Mouse (Mus musculus) adrenal gland, adult 18-20 months (tissue): ENCODE measurements around the gene Zfp691. TPM values are rescaled to one million over a fixed set of nuclear protein-coding genes. Genes with fewer than 3 reads are reported as not detected.
A peak's percentile ranks its signal among the peaks of the same experiment; 100 is the strongest.

ENCODE experiments used
- DNase-seq, 2 experiments: peaks; one replicate each; pipeline ENCODE4 v3.0.0; 2021 to 2022; ENCODE audit warnings: low spot score in 2 of 2
- long read RNA-seq, 2 experiments: library from polyadenylated mRNA; stranded (forward); transcript quantifications; one replicate each; pipeline ENCODE4 v2.0.0; 2021
- total RNA-seq, 2 experiments: library from RNA; stranded (reverse); gene quantifications; 1 replicate in 1 of 2; 2 replicates in 1 of 2; pipeline ENCODE4 v1.2.3; 2021

Zfp691 gene
- 10 to 100 TPM; 12.0 to 19.4 TPM for total RNA-seq
- long read RNA-seq, experiment 1, partial matches to known transcripts, result 0 of 7 reads
- long read RNA-seq, experiment 1, other reads (novel, unspliced or antisense), result 2 of 7 reads
- long read RNA-seq, experiment 2, transcript Zfp691-202 (2 exons, 1,588 nt), result major isoform, 11 of 17 reads
- long read RNA-seq, experiment 2, partial matches to known transcripts, result 0 of 17 reads
- long read RNA-seq, experiment 2, other reads (novel, unspliced or antisense), result 3 of 17 reads

DNA sequence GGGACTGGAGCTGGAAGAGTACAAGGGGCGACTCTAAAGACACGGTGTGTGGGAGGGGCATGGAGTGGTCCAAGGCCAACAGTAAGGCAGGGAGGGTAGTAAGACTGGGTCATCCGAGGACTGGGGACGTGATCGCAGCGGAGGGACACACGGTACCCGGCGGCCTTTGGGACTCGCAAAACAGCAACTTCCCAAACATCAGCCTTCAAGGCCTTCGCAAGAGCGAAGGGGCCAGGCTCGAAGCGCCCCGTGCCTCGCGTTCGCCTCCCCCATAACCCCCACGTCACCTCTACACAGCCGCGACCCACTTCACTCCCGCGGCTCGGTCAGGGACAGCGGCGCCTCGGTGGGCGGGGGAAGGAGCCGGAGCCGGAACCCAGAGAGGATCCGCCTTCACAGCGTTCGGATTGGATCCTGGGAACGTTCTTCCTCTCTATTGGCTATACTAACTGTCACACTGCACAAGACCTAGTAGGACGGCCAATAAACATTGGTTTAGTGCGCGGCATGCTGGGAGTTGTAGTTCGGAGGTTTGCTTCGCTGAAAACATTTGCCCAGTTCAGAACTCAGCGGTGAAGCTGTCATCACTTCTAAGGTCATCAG lies at the start of gene Zfp691:
Gene Zfp691, minus strand, starts transcription at position 345 of the 603 bp plus-strand sequence.
- DNase-seq, result peak; percentile 85 to 87

DNA sequence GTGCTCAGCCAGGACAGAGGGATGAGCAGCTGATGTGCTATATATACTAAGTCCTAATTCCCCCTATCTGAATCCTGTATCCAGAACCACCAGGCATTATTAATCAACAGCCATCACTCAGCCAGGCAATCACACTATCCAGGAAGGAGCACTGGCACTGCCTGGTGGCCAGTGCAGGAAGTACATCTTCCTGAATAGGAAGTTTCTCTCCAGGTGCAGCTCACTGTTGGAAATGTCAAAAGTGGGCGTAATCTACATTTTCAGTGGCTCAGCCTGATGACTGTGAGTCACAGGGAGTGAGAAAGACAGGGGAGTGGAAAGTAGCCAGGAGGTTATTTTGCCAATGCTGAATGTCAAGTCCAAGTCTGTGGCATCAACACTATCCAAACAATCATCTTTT lies 49.7 kb upstream of the Zfp691 start:
- DNase-seq, result peak in 1 of 2 experiments; percentile 40

- DNase-seq, result no peak
Measured at GRCm38 (mm10) chr4:119218169-119218568, 44.2 kb upstream of the Zfp691 start, which contains the start of gene Tmem269. Tmem269 (minus strand) TSS chr4:119218217.

DNA sequence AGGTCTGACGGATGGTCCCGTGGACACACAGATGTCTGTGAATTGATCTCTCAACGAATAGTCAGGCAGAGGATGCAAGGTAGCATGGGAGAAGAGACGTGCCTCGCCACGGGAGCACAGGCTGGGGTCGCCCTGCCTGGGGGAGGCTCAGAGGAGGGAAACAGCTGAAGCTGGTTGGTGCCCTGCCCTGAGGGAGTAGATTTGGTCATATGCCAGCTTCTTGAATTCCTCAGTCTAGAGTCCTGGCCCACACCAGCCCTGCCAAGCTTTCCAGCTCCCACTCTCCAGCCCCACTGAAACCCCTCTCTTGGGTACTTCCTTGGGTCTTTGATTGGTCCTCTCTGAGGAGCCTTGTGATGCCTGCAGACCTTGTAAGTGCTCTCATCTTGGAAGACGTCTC lies 42.7 kb upstream of the Zfp691 start:
- no peak for DNase-seq

- peak in 1 of 2 experiments; percentile 61 for DNase-seq
Measured at GRCm38 (mm10) chr4:119204672-119205071, 30.7 kb upstream of the Zfp691 start.

DNA sequence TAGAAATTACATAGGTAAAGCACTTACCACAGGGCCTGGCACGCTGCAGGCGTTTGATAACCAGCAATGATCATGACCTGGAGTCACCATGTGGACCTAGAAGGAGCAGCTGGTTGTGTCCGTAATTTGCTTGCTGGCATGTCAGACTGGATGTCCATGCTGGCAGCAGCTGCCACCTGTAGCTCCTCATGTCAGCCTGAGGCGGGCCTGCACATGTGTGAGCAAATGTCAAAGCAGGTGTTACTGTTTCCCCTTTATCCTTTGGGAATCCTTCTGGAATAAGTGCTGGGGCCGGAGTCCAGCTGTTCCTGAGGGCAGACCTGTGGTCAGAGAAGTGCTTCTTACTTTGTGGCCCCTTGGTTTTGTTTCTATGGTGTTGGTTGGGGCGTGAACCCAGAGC lies 24.1 kb upstream of the Zfp691 start:
- no peak for DNase-seq

- no peak for DNase-seq
Measured at GRCm38 (mm10) chr4:119195582-119196320, 21.8 kb upstream of the Zfp691 start.

DNA sequence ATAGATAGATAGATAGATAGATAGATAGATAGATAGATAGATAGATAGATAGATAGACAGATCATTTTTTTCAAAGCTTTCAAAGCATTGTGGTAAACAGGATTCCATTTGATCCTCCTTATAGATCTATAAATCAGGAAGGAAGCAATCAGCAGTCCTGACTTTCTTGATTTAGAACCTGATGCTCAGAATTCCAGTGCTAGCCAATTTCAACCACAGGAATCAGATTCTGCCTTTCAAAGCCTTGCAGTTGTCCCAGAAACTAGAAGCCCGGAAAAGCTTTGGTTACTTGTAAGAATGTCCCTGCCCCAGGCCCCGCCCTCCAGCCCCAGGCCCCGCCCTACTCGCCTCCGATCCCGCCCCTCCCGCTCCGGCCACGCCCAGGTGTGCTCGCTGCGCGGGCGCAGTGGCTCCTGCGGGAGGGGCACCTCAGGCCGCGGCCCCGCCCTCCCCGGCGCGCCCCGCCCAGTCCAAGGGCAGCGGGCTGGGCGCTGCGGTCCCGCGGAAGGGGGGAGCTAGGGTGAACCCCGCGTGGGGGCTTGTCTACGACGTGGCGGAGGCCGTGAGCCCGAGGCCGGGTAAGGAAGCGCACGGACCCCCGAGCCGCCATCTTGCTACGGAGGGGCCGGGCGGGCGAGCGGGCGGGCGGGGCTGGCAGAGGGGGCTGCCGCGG lies 21.1 kb upstream of the Zfp691 start, which contains the start of gene Svbp:
Gene Svbp, plus strand, starts transcription at position 398 of the 673 bp plus-strand sequence.
- peak; percentile 86 to 91 for DNase-seq

DNA sequence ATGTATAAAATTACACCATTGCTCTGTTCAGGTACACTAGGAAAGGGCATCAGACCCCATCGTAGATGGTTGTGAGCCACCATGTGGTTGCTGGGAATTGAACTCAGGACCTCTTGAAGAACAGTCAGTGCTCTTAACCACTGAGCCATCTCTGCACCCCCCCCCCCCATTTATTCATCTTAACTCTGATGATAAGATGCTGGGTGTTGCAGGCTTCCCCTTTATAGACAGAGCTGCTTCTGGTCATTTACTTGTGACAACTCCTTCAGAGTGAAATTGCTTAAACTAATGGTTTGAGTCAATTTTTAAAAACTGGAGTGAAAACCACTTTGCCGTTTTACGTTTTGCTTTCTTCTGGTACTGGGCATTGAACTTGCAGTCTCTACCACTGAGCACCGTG lies 18.8 kb upstream of the Zfp691 start:
- DNase-seq, result no peak

- no peak for DNase-seq
Measured at GRCm38 (mm10) chr4:119191273-119191672, 17.3 kb upstream of the Zfp691 start.

GRCm38 (mm10) chr4:119190618-119191017 lies 16.6 kb upstream of the Zfp691 start:
- DNase-seq, result no peak

DNA sequence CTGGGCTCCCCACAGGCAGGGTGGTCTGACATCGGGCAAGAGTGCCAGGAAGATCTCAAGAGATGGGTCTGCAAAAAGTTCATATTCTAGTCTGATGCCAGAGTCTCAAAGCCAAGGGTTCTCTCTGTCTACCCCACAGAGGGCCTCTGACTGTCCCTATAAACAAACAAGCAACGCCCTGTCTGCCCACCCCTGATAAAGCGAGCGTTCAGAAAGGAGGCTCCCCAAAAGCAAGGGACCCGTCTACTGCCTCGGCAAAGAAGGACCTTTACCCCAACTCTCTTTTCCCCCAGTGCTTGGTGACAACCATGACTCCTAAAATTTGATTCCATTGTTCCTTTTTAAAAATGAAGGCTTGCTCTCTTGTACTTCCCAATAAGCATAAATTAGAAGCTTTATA lies 15.9 kb upstream of the Zfp691 start, which contains the start of gene Ermap:
Gene Ermap, minus strand, starts transcription at position 148 of the 400 bp plus-strand sequence.
- no peak for DNase-seq

- DNase-seq, result no peak
Measured at GRCm38 (mm10) chr4:119189392-119189791, 15.4 kb upstream of the Zfp691 start.

DNA sequence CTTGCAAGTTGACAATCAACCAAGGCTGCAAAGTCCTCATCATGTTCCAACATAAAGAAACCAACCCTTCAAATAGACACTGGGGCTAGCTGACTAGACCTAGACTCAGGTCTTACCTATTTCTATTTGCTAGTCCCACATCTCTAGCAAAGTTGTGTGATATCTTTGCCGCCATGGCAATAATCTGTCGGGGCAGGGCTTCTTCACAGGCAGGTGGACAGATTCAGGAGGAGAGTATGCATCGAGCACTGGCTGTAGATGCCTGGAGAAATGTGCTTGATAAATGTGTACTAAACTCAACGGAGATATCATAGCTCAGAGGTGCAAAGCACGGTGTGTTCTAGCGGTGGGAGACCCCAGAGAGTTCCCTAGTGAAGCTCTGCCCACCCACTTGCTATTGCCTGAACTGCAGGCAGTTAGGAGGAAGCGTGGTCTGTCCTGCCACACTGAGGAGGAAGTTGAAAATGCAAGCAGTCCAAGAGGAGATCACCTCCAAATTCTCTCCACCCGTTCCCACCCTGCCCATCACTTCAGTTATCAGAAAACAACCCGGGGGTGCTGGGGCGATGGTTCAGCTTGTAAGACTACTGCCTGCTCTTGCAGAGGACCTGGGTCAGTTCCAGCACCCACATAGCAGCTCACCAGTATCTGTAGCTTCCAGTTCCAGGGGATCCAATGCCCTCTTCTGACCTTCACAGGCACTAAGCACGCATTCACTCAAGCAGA lies 14.2 kb upstream of the Zfp691 start:
- no peak for DNase-seq

DNA sequence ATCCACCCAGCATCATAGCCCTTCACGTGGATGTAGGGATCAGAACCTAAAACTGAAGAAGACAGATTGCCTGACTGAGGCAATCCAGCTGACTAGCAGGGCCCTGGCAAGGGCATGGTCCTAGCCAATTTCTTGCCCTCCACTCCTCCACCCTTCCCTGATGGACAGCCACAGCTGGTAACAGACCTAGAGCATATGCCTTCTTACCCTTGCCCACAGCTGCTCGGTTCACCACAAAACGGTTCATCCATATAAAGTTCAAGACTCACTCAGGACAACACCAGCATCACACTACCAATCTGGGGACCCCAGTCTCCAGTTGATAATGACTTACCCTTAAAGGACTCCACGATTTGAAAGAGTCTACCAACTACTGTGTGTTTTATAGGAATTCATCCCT lies 11.8 kb upstream of the Zfp691 start:
- DNase-seq, result no peak

- no peak for DNase-seq
Measured at GRCm38 (mm10) chr4:119183525-119183924, 9.5 kb upstream of the Zfp691 start.

DNA sequence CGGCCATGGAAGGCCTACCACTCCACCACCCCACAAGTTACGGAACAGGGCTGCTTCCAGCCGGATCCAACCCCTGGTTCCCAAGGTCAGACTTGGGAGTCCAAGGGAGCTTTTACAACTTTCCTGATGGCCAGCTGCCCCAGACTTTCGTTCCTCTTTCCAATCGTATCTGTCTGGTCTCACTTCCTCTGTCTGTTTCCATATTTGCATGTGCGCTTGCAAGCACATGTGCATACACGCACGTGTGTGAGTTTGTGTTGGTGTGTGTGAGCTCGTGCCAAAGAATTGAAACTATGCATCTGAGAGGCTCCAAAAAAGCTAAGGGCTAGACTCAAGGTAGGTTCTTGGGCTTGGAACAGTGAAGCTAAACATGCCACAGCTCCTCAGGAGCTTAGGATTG lies 7.5 kb upstream of the Zfp691 start:
- DNase-seq, result no peak

DNA sequence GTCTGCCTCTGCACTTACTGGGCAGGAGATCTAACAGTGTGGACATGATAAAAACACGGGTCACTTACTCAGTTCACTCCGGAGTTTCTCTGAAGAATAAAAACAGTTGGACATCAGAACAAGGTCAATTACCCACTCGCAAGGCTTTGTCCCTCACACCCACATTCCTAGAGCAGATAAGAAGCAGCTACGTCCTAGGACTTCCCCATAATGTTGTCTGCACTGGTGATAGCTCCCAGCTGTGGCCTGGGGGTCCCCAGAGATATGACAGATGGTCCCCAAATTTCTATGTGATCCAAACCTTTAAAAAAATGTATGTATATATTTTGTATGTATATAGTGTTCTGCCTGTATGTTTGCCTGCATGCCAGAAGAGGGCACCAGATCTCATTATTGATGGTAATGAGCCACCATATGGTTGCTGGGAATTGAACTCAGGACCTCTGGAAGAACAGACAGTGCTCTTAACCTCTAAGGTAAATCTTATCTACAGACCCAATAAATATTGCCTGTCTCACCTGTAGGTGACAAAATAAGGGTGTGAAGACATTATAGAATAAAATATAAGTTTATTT lies 6.2 kb upstream of the Zfp691 start:
- DNase-seq, result no peak

GRCm38 (mm10) chr4:119178331-119178730 lies 4.3 kb upstream of the Zfp691 start:
- DNase-seq, result peak in 1 of 2 experiments; percentile 22

DNA sequence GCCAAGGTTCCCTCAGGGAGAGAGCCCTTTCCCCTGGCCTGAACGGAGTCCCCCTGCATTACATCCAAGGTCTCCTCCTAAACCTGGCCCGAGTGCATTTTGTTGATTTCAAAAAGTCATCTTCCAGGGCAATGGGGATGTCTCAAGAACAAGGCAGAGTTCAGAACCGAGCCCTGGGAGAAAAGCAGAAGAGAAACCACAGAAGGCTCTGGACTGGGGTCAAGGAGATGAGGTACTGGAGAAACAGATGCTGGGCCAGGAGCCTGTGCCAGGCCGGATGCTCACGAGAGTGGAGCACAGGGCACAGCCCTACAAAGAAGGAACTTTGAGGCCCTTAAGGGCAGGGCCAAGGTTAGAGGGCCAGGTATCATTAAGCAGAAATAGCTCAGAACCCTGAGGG lies 3.7 kb upstream of the Zfp691 start:
- DNase-seq, result no peak
